Mouse (Mus musculus) hindbrain, embryonic 11.5 days (tissue): Measurements from ENCODE around the gene Podn. TPM values are rescaled to one million over a fixed set of nuclear protein-coding genes. Genes with fewer than 3 reads are reported as not detected.
A peak's percentile ranks its signal among the peaks of the same experiment; 100 is the strongest.

Experiments used
- ATAC-seq: fragments of 200-750 bp; cut with Nextera tagmentation; 2 replicates; pipeline ENCODE4 v1.8.0; 2017; ENCODE audit warnings: mild to moderate bottlenecking, moderate TSS enrichment, moderate library complexity; ENCODE audit not compliant: low FRiP score
- DNase-seq: peaks from one replicate; pipeline ENCODE4 v3.0.0-alpha.2; 2015; ENCODE audit warnings: low spot score
- H3K27ac ChIP-seq: fragments of 300-500 bp; sonication (generic); 2 replicates; pipeline ENCODE4 v1.5.1; 2014; ENCODE audit warnings: mild to moderate bottlenecking, low read depth, low read length
- H3K27me3 ChIP-seq: fragments of 300-500 bp; sonication (generic); 2 replicates; pipeline ENCODE4 v1.6.1; 2014; ENCODE audit warnings: mild to moderate bottlenecking, low read length, moderate library complexity, mixed read lengths; ENCODE audit not compliant: control insufficient read depth, insufficient read depth
- H3K36me3 ChIP-seq: fragments of 300-500 bp; sonication (generic); 2 replicates; pipeline ENCODE4 v1.6.1; 2014; ENCODE audit warnings: mild to moderate bottlenecking, low read length, moderate library complexity, mixed read lengths; ENCODE audit not compliant: control insufficient read depth, insufficient read depth
- H3K4me1 ChIP-seq: fragments of 300-500 bp; sonication (generic); replicated peaks from 2 replicates; pipeline ENCODE4 v1.6.1; 2014; ENCODE audit warnings: low read length, mixed read lengths; ENCODE audit not compliant: control insufficient read depth, insufficient read depth
- H3K4me2 ChIP-seq: fragments of 300-500 bp; sonication (generic); replicated peaks from 2 replicates; pipeline ENCODE4 v1.6.1; 2014; ENCODE audit warnings: mild to moderate bottlenecking, low read depth, low read length
- H3K4me3 ChIP-seq: fragments of 300-500 bp; sonication (generic); 2 replicates; pipeline ENCODE4 v1.5.1; 2014; ENCODE audit warnings: low read depth, low read length
- H3K9ac ChIP-seq: fragments of 300-500 bp; sonication (generic); 2 replicates; pipeline ENCODE4 v1.6.1; 2014; ENCODE audit warnings: low read depth, low read length
- H3K9me3 ChIP-seq: fragments of 300-500 bp; sonication (generic); 2 replicates; pipeline ENCODE4 v1.6.1; 2016; ENCODE audit warnings: low read length; ENCODE audit not compliant: control insufficient read depth
- WGBS: fragments of 180-500 bp; shearing (Covaris S2); extraction: QIAGEN DNeasy Blood & Tissue Kit; methylation state at CpG from one replicate; pipeline ENCODE4 v1.1.7; 2014; 5-methylcytosine and 5-hydroxymethylcytosine counted together
- polyA plus RNA-seq: library from polyadenylated mRNA; unstranded; fragments of >200 nt; fragmentation: Nextera tagmentation; extraction: Ambion mirVana; gene quantifications from 2 replicates; pipeline ENCODE4 v1.2.1, GENCODE M21; 2014

Gene Podn
- polyA plus RNA-seq, 1 experiment from 2014 or later, result 0.43 TPM

DNA sequence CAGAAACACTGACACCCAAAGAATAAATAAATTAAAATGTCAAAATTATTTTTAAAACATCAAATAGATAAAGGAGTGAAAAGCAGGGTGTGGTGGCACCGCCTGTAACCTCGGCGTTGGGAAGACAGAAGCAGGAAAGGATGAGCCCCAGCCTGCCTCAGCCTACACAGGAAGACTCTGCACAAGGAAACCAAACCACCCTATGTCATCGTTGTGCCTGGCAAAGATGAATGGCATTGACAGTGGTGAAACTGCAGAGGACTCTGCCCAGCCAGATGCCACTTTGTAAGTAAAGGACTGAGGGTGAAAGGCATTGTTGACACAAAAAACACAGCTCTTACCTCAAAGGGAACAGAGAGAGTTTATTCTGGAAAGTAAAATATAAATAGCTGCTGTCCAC, 30.0 kb upstream of the Podn start:
- ATAC-seq, result no peak
- no peak overlapping the region for H3K4me2 ChIP-seq
- no peak overlapping the region for H3K27ac ChIP-seq
- no peaks in the 10 kb centered on the region for H3K27me3 ChIP-seq
- WGBS, result 95% methylated on average over 4 of the region's 4 CpGs
- no peaks in the 10 kb centered on the region for H3K9me3 ChIP-seq
- no peak overlapping the region for H3K9ac ChIP-seq
- no peak overlapping the region for H3K4me3 ChIP-seq
- H3K4me1 ChIP-seq, result no peaks in the 10 kb centered on the region
- no peaks in the 10 kb centered on the region for H3K36me3 ChIP-seq
- no peak for DNase-seq

DNA sequence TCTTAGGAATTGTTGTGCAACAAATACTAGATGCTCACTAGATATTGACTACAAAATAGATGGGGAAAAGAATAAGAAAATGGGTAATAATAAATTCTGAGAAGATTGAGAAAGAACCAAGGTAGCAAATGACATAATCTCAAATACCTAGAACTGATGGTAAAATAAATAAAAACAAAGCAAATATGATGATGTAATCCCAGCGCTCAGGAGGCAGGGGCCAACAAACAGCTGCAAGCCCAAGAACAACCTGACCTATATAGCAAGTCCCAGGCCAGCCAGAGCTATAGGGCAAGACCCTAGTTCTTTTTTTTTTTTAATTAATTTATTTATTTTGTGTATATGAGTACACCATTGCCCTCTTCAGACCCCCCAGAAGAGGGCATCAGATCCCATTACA, 27.9 kb upstream of the Podn start:
- Histone ChIP-seq H3K4me1 (no peaks in the 10 kb centered on the region), H3K4me3 (no peak overlapping the region), H3K27ac (no peak overlapping the region), H3K27me3 (no peaks in the 10 kb centered on the region), H3K36me3 (no peaks in the 10 kb centered on the region), H3K9ac (no peak overlapping the region), H3K4me2 (no peak overlapping the region), H3K9me3 (no peaks in the 10 kb centered on the region)
- ATAC-seq (no peak), DNase-seq (no peak)
- 93% methylated on average over 1 of the region's 1 CpGs for WGBS

DNA sequence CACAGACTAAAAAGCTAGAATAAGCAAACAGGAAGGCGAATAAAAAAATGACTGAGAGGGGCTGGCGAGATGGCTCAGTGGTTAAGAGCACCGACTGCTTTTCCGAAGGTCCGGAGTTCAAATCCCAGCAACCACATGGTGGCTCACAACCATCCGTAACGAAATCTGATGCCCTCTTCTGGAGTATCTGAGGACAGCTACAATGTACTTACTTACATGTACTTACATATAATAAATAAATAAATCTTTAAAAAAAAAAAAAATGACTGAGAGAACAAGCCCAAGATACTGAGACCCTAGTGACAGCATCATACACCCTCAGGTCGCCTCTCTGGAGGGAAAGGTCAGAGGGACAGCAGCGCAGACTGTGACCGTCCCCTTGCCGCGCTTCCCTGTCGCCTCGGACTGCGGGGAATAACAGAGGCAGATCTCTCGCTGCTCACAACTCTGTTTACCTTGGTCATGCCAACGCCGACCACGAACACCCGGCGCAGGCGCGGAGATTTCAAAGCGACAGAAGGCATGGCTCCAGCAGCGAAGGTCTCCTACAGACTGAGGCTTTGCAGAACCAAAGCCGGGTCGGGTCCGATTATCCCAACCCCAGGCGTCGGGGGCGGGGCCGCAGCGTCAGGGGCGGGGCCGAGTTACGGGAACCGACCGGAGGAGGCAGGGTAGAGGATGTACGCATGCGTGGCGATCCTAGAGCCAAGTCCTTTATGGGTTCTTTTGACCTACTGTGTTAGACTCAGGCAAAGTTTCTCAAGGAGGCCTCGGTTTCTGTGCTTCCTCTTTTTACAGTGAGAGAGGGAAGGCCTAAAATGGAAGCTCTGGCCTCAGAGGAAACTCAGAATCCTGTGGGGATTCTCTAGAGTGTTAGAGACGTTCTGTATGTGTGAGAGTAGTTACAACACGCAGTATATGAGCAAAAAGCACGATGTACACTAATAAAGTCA, 22.0 kb upstream of the Podn start:
- Histone ChIP-seq H3K9me3 (no peaks in the 10 kb centered on the region), H3K4me1 (no peaks in the 10 kb centered on the region), H3K9ac (peak overlapping the region; percentile 21), H3K4me3 (peak overlapping the region; percentile 38), H3K27ac (no peak overlapping the region), H3K27me3 (no peaks in the 10 kb centered on the region), H3K4me2 (peak overlapping the region; percentile 50), H3K36me3 (no peaks in the 10 kb centered on the region)
- DNase-seq, result peak; percentile 93
- WGBS, result 13% methylated on average over 43 of the region's 45 CpGs
- peak; percentile 90 for ATAC-seq

DNA sequence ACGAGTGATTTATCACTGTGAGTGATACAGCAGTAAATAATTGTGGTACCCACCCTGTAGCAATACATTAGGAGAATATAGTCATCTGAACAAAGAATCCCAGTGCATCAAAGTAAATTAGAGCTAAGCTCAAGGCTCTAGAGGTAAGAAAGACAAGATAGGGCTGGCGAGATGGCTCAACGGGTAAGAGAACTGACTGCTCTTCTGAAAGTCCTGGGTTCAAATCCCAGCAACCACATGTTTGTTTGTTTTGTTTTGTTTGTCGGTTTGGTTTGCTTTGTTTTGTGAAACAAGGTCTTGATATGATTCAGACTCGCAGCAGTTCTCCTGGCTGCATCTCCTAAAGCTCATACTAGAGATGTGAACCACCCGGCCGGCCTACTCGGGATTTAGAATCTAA, 21.2 kb upstream of the Podn start:
- H3K4me1 ChIP-seq, result no peaks in the 10 kb centered on the region
- ATAC-seq, result no peak
- H3K9ac ChIP-seq, result no peak overlapping the region
- H3K4me3 ChIP-seq, result no peak overlapping the region
- H3K36me3 ChIP-seq, result no peaks in the 10 kb centered on the region
- no peak overlapping the region for H3K4me2 ChIP-seq
- WGBS, result 91% methylated on average over 8 of the region's 8 CpGs
- H3K27ac ChIP-seq, result no peak overlapping the region
- H3K27me3 ChIP-seq, result no peaks in the 10 kb centered on the region
- DNase-seq, result peak; percentile 2
- H3K9me3 ChIP-seq, result no peaks in the 10 kb centered on the region

DNA sequence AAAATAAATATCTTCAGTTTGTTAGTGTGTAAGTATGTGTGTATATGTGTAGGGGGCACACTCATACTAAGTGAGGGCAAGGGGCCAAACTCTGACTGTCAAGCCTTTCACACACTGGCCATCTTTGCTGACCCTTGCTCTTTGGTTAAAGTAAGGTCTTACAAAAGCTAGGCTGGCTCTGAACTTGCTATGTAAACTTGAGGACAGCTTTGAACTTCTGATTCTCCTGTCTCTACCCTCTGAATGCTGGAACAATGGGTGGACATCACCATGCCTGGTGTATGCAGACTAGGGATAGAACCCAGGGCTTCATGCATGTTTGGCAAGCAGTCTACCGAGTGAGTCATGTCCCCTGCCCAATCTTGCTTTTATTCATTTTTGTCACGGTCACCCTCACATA, 20.2 kb upstream of the Podn start:
- Histone ChIP-seq H3K9ac (no peak overlapping the region), H3K4me3 (no peak overlapping the region), H3K9me3 (no peaks in the 10 kb centered on the region), H3K27me3 (no peaks in the 10 kb centered on the region), H3K36me3 (no peaks in the 10 kb centered on the region), H3K27ac (no peak overlapping the region), H3K4me2 (no peak overlapping the region), H3K4me1 (no peaks in the 10 kb centered on the region)
- WGBS, result 87% methylated on average over 2 of the region's 2 CpGs
- DNase-seq (no peak), ATAC-seq (no peak)

DNA sequence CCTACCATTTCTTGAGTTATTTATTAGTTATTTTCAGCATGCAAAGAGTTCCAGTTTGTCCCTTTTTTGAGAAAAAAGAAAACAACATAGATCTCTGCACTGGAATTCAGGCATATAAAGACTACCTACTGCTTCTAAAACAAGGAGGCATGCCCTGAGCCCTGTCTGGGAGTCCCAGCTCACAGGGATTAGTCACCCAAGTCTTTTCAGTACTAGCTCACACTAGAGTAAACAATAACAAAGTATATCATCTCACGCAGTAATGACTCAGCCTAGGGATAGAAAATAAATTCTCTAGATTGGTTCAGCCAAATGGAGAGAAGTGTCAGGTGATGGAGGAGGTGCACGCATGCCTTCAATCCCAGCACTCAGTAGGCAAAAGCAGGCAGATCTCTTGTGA, 14.5 kb upstream of the Podn start:
- DNase-seq (no peak), ATAC-seq (no peak)
- H3K4me2 ChIP-seq, result no peak overlapping the region
- no peaks in the 10 kb centered on the region for H3K4me1 ChIP-seq
- no peaks in the 10 kb centered on the region for H3K36me3 ChIP-seq
- no peaks in the 10 kb centered on the region for H3K9me3 ChIP-seq
- H3K9ac ChIP-seq, result no peak overlapping the region
- WGBS, result 87% methylated on average over 2 of the region's 2 CpGs
- H3K27ac ChIP-seq, result no peak overlapping the region
- no peak overlapping the region for H3K4me3 ChIP-seq
- no peaks in the 10 kb centered on the region for H3K27me3 ChIP-seq

DNA sequence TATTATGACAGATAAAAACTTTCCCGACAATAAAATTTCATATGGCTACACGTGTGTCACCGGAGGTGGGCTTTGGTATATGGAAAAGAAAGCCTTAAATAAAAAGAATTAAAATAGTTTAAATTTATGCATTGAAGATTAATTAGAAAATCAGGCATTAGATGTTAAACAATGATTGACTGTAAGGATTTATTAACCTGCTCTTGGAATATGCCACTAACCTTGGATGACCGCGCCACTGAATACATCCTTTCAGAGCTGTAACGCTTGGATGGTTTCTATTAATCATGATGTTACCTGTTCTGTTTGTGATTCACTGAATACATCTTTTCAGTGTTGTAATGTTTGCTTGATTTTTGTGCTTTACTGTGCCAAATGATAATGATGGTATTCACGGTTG, 13.5 kb upstream of the Podn start:
- ATAC-seq (no peak), DNase-seq (no peak)
- no peaks in the 10 kb centered on the region for H3K27me3 ChIP-seq
- H3K9me3 ChIP-seq, result no peaks in the 10 kb centered on the region
- H3K4me3 ChIP-seq, result no peak overlapping the region
- H3K4me2 ChIP-seq, result no peak overlapping the region
- no peak overlapping the region for H3K9ac ChIP-seq
- WGBS, result 96% methylated on average over 7 of the region's 7 CpGs
- no peak overlapping the region for H3K27ac ChIP-seq
- H3K36me3 ChIP-seq, result no peaks in the 10 kb centered on the region
- no peaks in the 10 kb centered on the region for H3K4me1 ChIP-seq

DNA sequence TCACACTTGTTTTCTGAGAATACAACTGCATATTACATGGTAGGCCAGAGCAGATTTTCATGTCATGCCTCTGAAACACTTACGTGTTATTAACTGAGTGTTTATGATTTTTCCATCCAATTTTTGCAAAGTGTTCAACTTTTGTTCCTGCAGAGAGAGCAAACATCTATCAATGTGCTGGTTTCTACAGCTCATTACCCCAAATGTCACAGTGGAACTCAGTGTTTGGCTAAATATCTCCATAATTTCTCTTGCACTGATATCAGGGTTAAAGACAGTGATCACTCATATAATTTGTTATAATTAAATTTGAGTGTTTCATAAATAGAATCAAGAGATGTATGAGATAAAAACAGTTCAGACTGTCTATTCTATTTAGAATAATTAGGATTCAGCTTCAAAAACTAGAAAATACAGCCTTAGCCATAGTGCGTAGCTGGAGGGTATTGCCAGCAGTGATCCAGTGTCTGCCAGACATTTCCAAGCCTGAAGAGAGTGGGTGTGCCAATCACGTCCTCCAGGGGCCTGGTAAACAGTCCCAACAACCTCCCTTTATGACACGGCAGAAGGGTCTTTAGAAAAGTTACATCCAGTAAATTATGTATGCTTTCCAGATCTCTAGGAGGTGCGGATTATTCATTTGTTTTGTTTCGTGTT, 3.4 kb downstream of the Podn start:
- ATAC-seq (no peak), DNase-seq (no peak)
- Histone ChIP-seq H3K9ac (no peak overlapping the region), H3K4me3 (no peak overlapping the region), H3K36me3 (no peaks in the 10 kb centered on the region), H3K27me3 (no peaks in the 10 kb centered on the region), H3K4me2 (no peak overlapping the region), H3K4me1 (no peaks in the 10 kb centered on the region), H3K9me3 (no peaks in the 10 kb centered on the region), H3K27ac (no peak overlapping the region)
- WGBS, result 85% methylated on average over 6 of the region's 6 CpGs

DNA sequence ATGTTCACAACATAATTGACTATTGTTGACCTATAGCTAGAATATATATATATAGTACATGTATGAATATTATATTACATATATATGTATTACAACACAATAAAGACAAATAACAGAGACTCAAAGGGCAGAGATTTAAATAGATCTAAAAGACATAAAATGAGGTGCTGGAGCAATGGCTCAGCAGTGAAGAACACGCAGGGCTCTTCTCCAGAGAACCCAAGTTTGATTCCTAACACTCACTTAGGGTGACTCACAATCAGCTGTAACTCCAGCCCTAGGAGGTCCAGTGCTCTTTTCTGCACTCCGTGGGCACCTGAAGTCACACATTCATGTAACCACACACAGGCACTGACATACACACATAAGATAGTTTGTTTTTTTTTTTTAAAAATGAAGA, 12.3 kb downstream of the Podn start:
- H3K4me3 ChIP-seq, result no peak overlapping the region
- H3K27me3 ChIP-seq, result no peaks in the 10 kb centered on the region
- ATAC-seq (no peak), DNase-seq (no peak)
- H3K4me2 ChIP-seq, result no peak overlapping the region
- no peaks in the 10 kb centered on the region for H3K4me1 ChIP-seq
- WGBS, result 86% methylated on average over 2 of the region's 2 CpGs
- no peak overlapping the region for H3K27ac ChIP-seq
- no peaks in the 10 kb centered on the region for H3K36me3 ChIP-seq
- H3K9ac ChIP-seq, result no peak overlapping the region
- no peaks in the 10 kb centered on the region for H3K9me3 ChIP-seq
